ENCODE assay signal across 10 mouse cellular contexts in the genomic region with DNA sequence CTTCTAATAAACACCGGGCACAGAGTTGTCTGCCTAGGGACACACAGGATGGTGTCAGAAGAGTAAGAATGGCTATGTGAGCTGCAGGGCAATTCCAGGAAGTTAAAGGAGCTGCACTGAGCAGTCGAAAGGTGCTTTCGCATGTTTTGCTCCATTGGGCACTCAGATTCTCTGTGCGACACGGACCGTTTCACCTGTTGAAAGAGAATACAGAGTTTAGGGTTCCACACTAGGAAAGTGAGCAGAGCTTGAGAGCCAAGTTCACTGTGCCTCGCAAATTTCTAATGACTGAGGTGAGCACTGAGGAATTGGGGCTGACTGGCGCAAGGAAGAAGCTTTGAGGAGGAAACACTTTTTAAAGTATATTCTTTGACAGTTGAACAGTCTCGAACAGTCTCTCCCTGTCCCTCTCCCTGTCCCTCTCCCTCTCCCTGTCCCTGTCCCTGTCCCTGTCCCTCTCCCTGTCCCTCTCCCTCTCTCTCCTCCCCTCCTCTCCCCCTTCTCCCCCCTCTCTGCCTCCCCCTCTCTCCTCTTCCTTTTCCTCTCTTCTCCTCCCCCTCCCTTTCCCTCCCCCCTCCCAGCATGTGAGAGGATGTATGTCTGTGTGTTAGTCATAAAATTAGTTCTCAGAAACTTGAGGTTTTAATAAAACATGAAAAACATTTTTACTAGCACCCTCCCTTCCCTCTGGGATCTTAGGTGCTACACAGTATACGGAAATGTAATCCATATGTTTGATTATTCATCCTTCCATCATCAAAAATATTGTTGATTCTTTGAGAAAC. TPM values are rescaled to one million over a fixed set of nuclear protein-coding genes. Genes with fewer than 3 reads are reported as not detected.
DNase-seq lines count a peak whose midpoint lies in the region; ATAC-seq lines count a peak whose summit lies in the region.
"Had no signal": no experiment of that assay in that cellular context is flagged by ENCODE, and none has a peak within 500 bp of the region (broad histone marks: within the 10 kb centered on the region; RNA-seq: fewer than 3 reads in every experiment).

No protein-coding gene starts in this region.

- H3K27ac ChIP-seq in hindbrain, embryonic 12.5 days, result peak overlapping the region; percentile 35; the same call in 1 of the 2 replicates
- no peak overlapping the region for H3K27ac ChIP-seq in hindbrain, embryonic 11.5 days (ENCODE audit: low read depth, low read length)
- H3K27ac ChIP-seq in embryonic facial prominence, embryonic 10.5 days (replicated peaks), result peak overlapping the region; percentile 83

- H3K36me3 ChIP-seq in hindbrain, embryonic 12.5 days, result no peaks in the 10 kb centered on the region
- no peaks in the 10 kb centered on the region for H3K36me3 ChIP-seq in hindbrain, embryonic 11.5 days (ENCODE audit: control insufficient read depth, insufficient read depth, low read length)
- no peaks in the 10 kb centered on the region for H3K36me3 ChIP-seq in embryonic facial prominence, embryonic 10.5 days (replicated peaks)

- WGBS in hindbrain, embryonic 12.5 days, result 65% methylated on average over 10 of the region's 10 CpGs
- WGBS in hindbrain, embryonic 11.5 days, result 66% methylated on average over 10 of the region's 10 CpGs
- WGBS in embryonic facial prominence, embryonic 10.5 days, result 63% methylated on average over 10 of the region's 10 CpGs

- no peak for ATAC-seq in hindbrain, embryonic 12.5 days (ENCODE audit: low FRiP score)
- ATAC-seq in hindbrain, embryonic 11.5 days (ENCODE audit: low FRiP score), result no peak
- ATAC-seq in megakaryocyte progenitor cell, adult 5-6 weeks (replicated peaks; ENCODE audit: poor library complexity), result 0 out of 2 replicates have a peak, but pooled peaks have one; percentile 3

- H3K9ac ChIP-seq in hindbrain, embryonic 12.5 days, result no peak overlapping the region
- no peak overlapping the region for H3K9ac ChIP-seq in hindbrain, embryonic 11.5 days (ENCODE audit: low read depth, low read length)

- no peaks in the 10 kb centered on the region for H3K9me3 ChIP-seq in hindbrain, embryonic 12.5 days (replicated peaks)
- H3K9me3 ChIP-seq in hindbrain, embryonic 11.5 days (ENCODE audit: control insufficient read depth, low read length), result no peaks in the 10 kb centered on the region
- 0 out of 2 replicates have a peak, but pooled peaks cover 1% of the 10 kb centered on the region for H3K9me3 ChIP-seq in embryonic facial prominence, embryonic 10.5 days

- no peak overlapping the region for H3K4me3 ChIP-seq in hindbrain, embryonic 12.5 days
- H3K4me3 ChIP-seq in hindbrain, embryonic 11.5 days (ENCODE audit: low read depth, low read length), result no peak overlapping the region
- no peak overlapping the region for H3K4me3 ChIP-seq in embryonic facial prominence, embryonic 10.5 days

- H3K27me3 ChIP-seq in hindbrain, embryonic 12.5 days, result no peaks in the 10 kb centered on the region
- no peaks in the 10 kb centered on the region for H3K27me3 ChIP-seq in hindbrain, embryonic 11.5 days (ENCODE audit: control insufficient read depth, insufficient read depth, low read length)
- no peaks in the 10 kb centered on the region for H3K27me3 ChIP-seq in embryonic facial prominence, embryonic 10.5 days (replicated peaks; ENCODE audit: low read depth, poor library complexity, severe bottlenecking)
- H3K27me3 ChIP-seq: Patski had no signal

- 0 out of 2 replicates have a peak overlapping the region, but pooled peaks have one; percentile 36 for H3K4me2 ChIP-seq in hindbrain, embryonic 12.5 days (replicated peaks)
- H3K4me2 ChIP-seq in hindbrain, embryonic 11.5 days (replicated peaks; ENCODE audit: low read depth, low read length), result no peak overlapping the region

- DNase-seq in hindbrain, embryonic 11.5 days (ENCODE audit: low spot score), result no peak
- peak; percentile 41 to 47 for DNase-seq in B cell, adult 2 months
- no peak for DNase-seq in embryonic facial prominence, embryonic 10.5 days (ENCODE audit: low spot score)
- DNase-seq in frontal cortex, postnatal 14 days (ENCODE audit: low spot score in 2 of 2), result no peak
- no peak for DNase-seq in ovary, postnatal 10 days (ENCODE audit: low spot score)
- DNase-seq in cerebellum, adult 9-11 months, result no peak
- DNase-seq: lung, postnatal 10 days had no signal

- H3K4me1 ChIP-seq in hindbrain, embryonic 12.5 days, result peaks cover 27% of the 10 kb centered on the region
- no peaks in the 10 kb centered on the region for H3K4me1 ChIP-seq in hindbrain, embryonic 11.5 days (replicated peaks; ENCODE audit: control insufficient read depth, insufficient read depth, low read length)
- peaks cover 39% of the 10 kb centered on the region for H3K4me1 ChIP-seq in embryonic facial prominence, embryonic 10.5 days

RNA-seq across cellular contexts. Expression of a gene that starts 55.1 kb away (rescaled TPM):
- polyA plus RNA-seq in hindbrain, embryonic 12.5 days (2016; fragmentation: Nextera tagmentation; extraction: Ambion mirVana), result 70.7 and 86.0 TPM in 2 replicates
- 25.6 and 25.7 TPM in 2 replicates for polyA plus RNA-seq in hindbrain, embryonic 11.5 days (2014; fragmentation: Nextera tagmentation; extraction: Ambion mirVana)
- 69.8 and 78.0 TPM in 2 replicates for polyA plus RNA-seq in embryonic facial prominence, embryonic 10.5 days (2016; fragmentation: Nextera tagmentation; extraction: Ambion mirVana)
- total RNA-seq in megakaryocyte progenitor cell, adult 5-6 weeks (2015), result 64.6 and 106 TPM in 2 replicates
- 121 and 159 TPM in 2 replicates for total RNA-seq in megakaryocyte progenitor cell, adult 5-6 weeks (2017)

Comparison
In these comparisons a context has a peak if more than half of its experiments do, and no peak if none do; other contexts are left out.
1. DNase-seq: peak in B cell, adult 2 months (2 of 2); none in hindbrain, embryonic 11.5 days (single experiment), embryonic facial prominence, embryonic 10.5 days (single experiment), frontal cortex, postnatal 14 days (0 of 2), ovary, postnatal 10 days (single experiment) and cerebellum, adult 9-11 months (single experiment).